Mouse (Mus musculus) CH12.LX (cell line): Measurements from ENCODE around the gene Rac3.

ENCODE experiments used
- BHLHE40 ChIP-seq: IDR thresholded peaks from 2 replicates; pipeline ENCODE4 v1.6.1; 2011; ENCODE audit warnings: mild to moderate bottlenecking, low read depth, low read length, improper control_type of control experiment
- CHD2 ChIP-seq: IDR thresholded peaks from 2 replicates; pipeline ENCODE4 v1.6.1; 2011; ENCODE audit warnings: low read length, improper control_type of control experiment
- CTCF ChIP-seq, 2 experiments: IDR thresholded peaks in 1 of 2; conservative IDR thresholded peaks in 1 of 2; 2 replicates each; pipeline ENCODE4 v1.5.1; 2011 to 2012; ENCODE audit warnings: low read depth in 2 of 2, low read length in 2 of 2, improper control_type of control experiment in 1 of 2, inconsistent platforms in 1 of 2, mild to moderate bottlenecking in 1 of 2, moderate library complexity in 1 of 2
- EP300 ChIP-seq: IDR thresholded peaks from 2 replicates; pipeline ENCODE4 v1.6.1; 2011; ENCODE audit warnings: low read length, improper control_type of control experiment
- GABPA ChIP-seq: IDR thresholded peaks from 2 replicates; pipeline ENCODE4 v1.6.1; 2012; ENCODE audit warnings: low read depth, low read length, improper control_type of control experiment, inconsistent platforms; ENCODE audit not compliant: insufficient replicate concordance
- JUN ChIP-seq: IDR thresholded peaks from 2 replicates; pipeline ENCODE4 v1.6.1; 2011; ENCODE audit warnings: low read depth, mild to moderate bottlenecking, low read length, improper control_type of control experiment, moderate library complexity; ENCODE audit not compliant: insufficient read depth
- MYC ChIP-seq: IDR thresholded peaks from 2 replicates; pipeline ENCODE4 v1.6.1; 2011; ENCODE audit warnings: low read depth, mild to moderate bottlenecking, improper control_type of control experiment, low read length
- NELFE ChIP-seq: IDR thresholded peaks from 2 replicates; pipeline ENCODE4 v1.6.1; 2011; ENCODE audit warnings: low read depth, low read length, improper control_type of control experiment
- POLR2A ChIP-seq: IDR thresholded peaks from 2 replicates; pipeline ENCODE4 v1.6.1; 2011; ENCODE audit warnings: low read depth, mild to moderate bottlenecking, improper control_type of control experiment, low read length
- RCOR1 ChIP-seq: conservative IDR thresholded peaks from 2 replicates; pipeline ENCODE4 v1.6.1; 2012; ENCODE audit warnings: low read depth, mild to moderate bottlenecking, inconsistent platforms, low read length, improper control_type of control experiment

DNA sequence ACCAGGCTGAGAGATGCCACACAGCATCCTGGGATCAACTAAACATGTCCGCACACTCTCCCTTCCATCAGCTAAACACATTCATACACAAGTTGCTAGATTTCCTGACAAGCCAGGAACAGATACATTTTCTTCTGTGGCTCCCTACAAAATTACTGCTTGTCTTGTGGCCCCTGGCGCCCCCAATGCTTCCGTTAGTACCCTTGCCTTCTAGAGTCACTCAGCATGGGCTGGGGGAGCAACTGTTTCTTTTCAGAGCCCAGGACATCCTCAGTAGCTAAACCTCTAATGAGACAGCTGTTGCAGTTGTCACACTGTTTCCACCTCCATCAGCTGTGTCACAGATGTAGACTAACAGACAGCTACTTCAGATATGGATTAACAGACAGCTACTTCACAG, 51.5 kb downstream of the Rac3 start:
- TF ChIP-seq POLR2A = no peak
- TF ChIP-seq CTCF (conservative IDR thresholded peaks at IDR 0.05 in 1 of 2, IDR thresholded peaks at IDR 0.05 in 1 of 2; ENCODE audit: low read depth in 2 of 2, low read length in 2 of 2) = no peak
- TF ChIP-seq NELFE = no peak
- TF ChIP-seq JUN = no peak
- no peak for TF ChIP-seq EP300
- TF ChIP-seq BHLHE40 = no peak
- TF ChIP-seq MYC = no peak
- no peak for TF ChIP-seq RCOR1
- no peak for TF ChIP-seq GABPA
- TF ChIP-seq CHD2 = no peak
